Mouse (Mus musculus) hindbrain, postnatal 0 days (tissue): ENCODE measurements around the gene Ppfibp2. TPM values are rescaled to one million over a fixed set of nuclear protein-coding genes. Genes with fewer than 3 reads are reported as not detected.

Experiments used
- ATAC-seq: fragments of 200-750 bp; cut with Nextera tagmentation; 2 replicates; pipeline ENCODE4 v1.8.0; 2017; ENCODE audit warnings: mild to moderate bottlenecking, moderate TSS enrichment, moderate library complexity
- DNase-seq: peaks from one replicate; pipeline ENCODE4 v3.0.0-alpha.2; 2015; ENCODE audit warnings: low spot score
- H3K27ac ChIP-seq: fragments of 300-500 bp; sonication (generic); 2 replicates; pipeline ENCODE4 v1.5.1; 2014; ENCODE audit warnings: mild to moderate bottlenecking
- H3K27me3 ChIP-seq: fragments of 300-500 bp; sonication (generic); 2 replicates; pipeline ENCODE4 v1.6.1; 2014; ENCODE audit warnings: low read length, mixed read lengths; ENCODE audit not compliant: insufficient read depth
- H3K36me3 ChIP-seq: fragments of 300-500 bp; sonication (generic); 2 replicates; pipeline ENCODE4 v1.6.1; 2014; ENCODE audit warnings: low read length, mixed read lengths; ENCODE audit not compliant: insufficient read depth
- H3K4me1 ChIP-seq: fragments of 300-500 bp; sonication (generic); 2 replicates; pipeline ENCODE4 v1.6.1; 2014; ENCODE audit warnings: antibody characterized with exemption, low read length, mixed read lengths; ENCODE audit not compliant: insufficient read depth
- H3K4me2 ChIP-seq: fragments of 300-500 bp; sonication (generic); 2 replicates; pipeline ENCODE4 v1.6.1; 2014; ENCODE audit warnings: low read depth, mild to moderate bottlenecking, low read length, moderate library complexity, mixed read lengths
- H3K4me3 ChIP-seq: fragments of 300-500 bp; sonication (generic); 2 replicates; pipeline ENCODE4 v1.5.1; 2014; ENCODE audit warnings: low read length
- H3K9ac ChIP-seq: fragments of 300-500 bp; sonication (generic); replicated peaks from 2 replicates; pipeline ENCODE4 v1.6.1; 2014; ENCODE audit warnings: mild to moderate bottlenecking, low read length, moderate library complexity, mixed read lengths
- H3K9me3 ChIP-seq: fragments of 300-500 bp; sonication (generic); 2 replicates; pipeline ENCODE4 v1.6.1; 2016; ENCODE audit warnings: low read length, mixed read lengths
- CTCF ChIP-seq: IDR thresholded peaks from 2 replicates; pipeline ENCODE4 v1.5.1; 2016; ENCODE audit warnings: antibody characterized with exemption, control low read depth, low read depth
- WGBS: fragments of 180-500 bp; shearing (Covaris S2); extraction: QIAGEN DNeasy Blood & Tissue Kit; methylation state at CpG from one replicate; pipeline ENCODE4 v1.1.7; 2014; 5-methylcytosine and 5-hydroxymethylcytosine counted together
- polyA plus RNA-seq: library from polyadenylated mRNA; unstranded; fragments of >200 nt; fragmentation: Nextera tagmentation; extraction: Ambion mirVana; gene quantifications from 2 replicates; pipeline ENCODE4 v1.2.1, GENCODE M21; 2015
- total RNA-seq: library from RNA; depleted of rRNA; stranded (reverse); fragments of >200 nt; gene quantifications from 2 replicates; pipeline ENCODE4 v1.2.3, GENCODE M21; 2014

Gene Ppfibp2
- total and polyA plus RNA-seq, 2 experiments from 2014 or later: 2.3 to 3.4 TPM

DNA sequence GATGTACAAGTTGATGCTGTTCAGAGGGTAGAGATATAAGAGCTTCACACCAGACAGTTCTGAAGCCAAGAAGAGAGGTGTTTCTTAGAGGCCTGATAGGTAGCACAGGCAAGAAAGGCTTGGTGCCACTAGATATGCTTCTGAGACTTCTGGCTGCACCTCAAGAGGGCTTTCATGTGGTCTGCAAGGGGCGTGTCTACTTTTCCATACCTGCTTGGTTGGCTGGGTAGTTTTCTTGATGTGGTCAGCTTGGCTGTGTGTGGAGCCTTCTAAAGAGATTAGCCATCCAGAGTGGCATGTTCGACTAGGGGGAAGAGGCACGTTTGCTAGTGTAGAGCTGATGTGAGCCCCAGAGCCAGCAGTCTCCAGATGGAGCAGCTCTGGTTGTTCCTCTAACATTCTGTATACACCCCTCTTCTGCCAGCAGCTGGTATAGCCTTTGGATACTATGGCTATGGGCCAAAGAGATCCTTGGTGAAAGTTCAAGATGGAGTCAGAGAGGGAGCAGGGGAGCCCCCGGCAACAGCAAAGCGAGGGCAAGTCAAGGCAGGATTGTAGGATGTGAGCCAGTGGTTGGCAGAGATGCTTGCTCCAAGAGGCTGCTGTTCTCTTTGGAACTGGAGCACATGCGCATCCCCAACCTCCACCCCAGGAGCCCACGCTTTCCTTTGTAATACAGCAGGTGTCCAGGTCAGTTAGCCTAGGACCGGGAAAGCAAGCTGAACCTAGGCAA lies 64.3 kb downstream of the Ppfibp2 start:
- Histone ChIP-seq H3K36me3 (no peaks in the 10 kb centered on the region), H3K4me3 (no peak overlapping the region), H3K27ac (no peak overlapping the region), H3K4me2 (no peak overlapping the region), H3K27me3 (no peaks in the 10 kb centered on the region), H3K9me3 (no peaks in the 10 kb centered on the region), H3K9ac (no peak overlapping the region), H3K4me1 (0 out of 2 replicates have a peak, but pooled peaks cover 1% of the 10 kb centered on the region)
- DNase-seq (no peak), ATAC-seq (no peak)
- 61% methylated on average over 8 of the region's 8 CpGs for WGBS
- TF ChIP-seq CTCF: no peak; the same call in 1 of the 2 replicates

DNA sequence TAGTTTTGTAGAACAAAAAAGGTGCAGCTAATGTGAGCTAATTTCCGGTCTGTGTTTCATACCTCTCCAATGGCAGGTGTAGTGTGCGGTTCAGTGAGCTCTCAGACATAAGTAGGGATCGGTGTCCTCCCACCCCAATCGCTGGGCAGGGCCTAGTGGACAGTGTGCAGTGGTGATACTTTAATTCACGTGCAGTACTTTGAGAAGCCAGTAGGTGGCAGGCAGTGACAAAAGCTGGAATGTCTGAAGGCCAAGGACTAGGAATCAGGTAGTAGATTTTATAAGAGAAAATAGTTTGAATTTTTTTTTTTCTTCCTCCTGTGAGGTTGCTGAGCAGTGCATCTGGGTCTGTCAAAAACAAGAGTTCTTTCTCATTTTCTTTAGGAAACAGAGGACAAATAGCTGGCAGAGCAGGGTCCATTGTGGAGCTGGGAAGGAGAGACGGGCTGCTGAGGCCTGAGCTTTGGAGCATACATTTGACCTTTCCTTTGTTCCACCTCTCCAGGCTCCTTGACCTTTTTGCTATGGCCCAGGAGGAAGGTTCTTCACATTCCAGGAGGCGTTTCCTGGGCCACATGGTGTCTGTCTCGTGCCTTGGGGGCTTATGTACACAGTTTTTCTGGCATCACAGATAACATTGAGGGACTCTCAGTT lies 66.3 kb downstream of the Ppfibp2 start:
- TF ChIP-seq CTCF: peak; percentile 97
- H3K9me3 ChIP-seq: no peaks in the 10 kb centered on the region
- no peak overlapping the region for H3K9ac ChIP-seq
- 0 out of 2 replicates have a peak, but pooled peaks cover 8% of the 10 kb centered on the region for H3K4me1 ChIP-seq
- WGBS: 20% methylated on average over 8 of the region's 8 CpGs
- DNase-seq (peak; percentile 85), ATAC-seq (peak; percentile 81)
- no peak overlapping the region for H3K27ac ChIP-seq
- H3K36me3 ChIP-seq: no peaks in the 10 kb centered on the region
- no peak overlapping the region for H3K4me3 ChIP-seq
- no peaks in the 10 kb centered on the region for H3K27me3 ChIP-seq
- no peak overlapping the region for H3K4me2 ChIP-seq

DNA sequence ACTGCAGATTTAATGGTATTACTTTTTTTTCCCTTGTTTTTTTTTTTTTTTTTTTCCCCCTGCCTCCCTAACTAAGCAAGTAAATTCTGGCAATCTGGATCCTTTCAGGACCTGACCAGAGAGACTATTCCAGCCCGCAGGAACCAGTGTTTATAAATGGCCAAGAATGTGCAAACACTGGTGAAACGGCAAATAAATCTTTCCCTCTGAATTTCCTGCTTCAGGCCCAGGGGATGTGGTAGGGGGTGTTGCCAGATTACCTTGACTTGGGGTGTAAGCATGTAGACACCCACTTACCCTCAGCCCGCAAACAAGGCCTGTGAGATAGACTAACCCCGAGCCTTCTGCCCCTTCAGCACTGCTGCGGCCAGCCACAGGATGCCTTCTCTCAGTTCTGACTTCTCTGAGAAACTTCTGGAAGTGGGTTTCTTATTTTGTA lies 66.9 kb downstream of the Ppfibp2 start:
- DNase-seq: no peak
- ATAC-seq: no peak
- no peaks in the 10 kb centered on the region for H3K36me3 ChIP-seq
- no peak for TF ChIP-seq CTCF
- H3K4me3 ChIP-seq: no peak overlapping the region
- H3K9me3 ChIP-seq: no peaks in the 10 kb centered on the region
- peaks cover 9% of the 10 kb centered on the region; the same call in 1 of the 2 replicates for H3K4me1 ChIP-seq
- no peak overlapping the region for H3K4me2 ChIP-seq
- H3K27me3 ChIP-seq: no peaks in the 10 kb centered on the region
- WGBS: 65% methylated on average over 5 of the region's 5 CpGs
- no peak overlapping the region for H3K9ac ChIP-seq
- no peak overlapping the region for H3K27ac ChIP-seq

DNA sequence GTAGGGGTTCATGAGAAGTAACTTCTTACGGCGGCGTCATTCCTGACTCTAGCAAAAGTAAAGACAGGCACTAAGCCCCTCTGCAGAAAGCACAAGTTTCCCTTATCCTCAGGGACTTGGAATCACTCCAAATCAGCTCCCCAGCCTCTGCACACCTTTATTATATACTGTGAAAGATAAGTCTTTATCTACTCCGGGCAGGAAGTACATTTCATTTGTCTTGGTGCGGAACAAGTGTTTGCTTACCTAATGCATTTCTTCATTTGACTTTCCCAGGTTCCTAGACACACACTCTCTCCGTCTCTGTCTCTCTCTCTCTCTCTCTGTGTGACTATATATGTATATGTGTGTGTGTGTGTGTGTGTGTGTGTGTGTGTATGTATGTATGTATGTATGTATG lies 68.6 kb downstream of the Ppfibp2 start:
- no peak overlapping the region for H3K4me3 ChIP-seq
- no peak for TF ChIP-seq CTCF
- H3K9me3 ChIP-seq: no peaks in the 10 kb centered on the region
- no peak overlapping the region for H3K4me2 ChIP-seq
- no peak overlapping the region for H3K27ac ChIP-seq
- H3K4me1 ChIP-seq: peaks cover 10% of the 10 kb centered on the region; the same call in 1 of the 2 replicates
- no peak overlapping the region for H3K9ac ChIP-seq
- 87% methylated on average over 6 of the region's 6 CpGs for WGBS
- no peak for ATAC-seq
- no peak for DNase-seq
- no peaks in the 10 kb centered on the region for H3K27me3 ChIP-seq
- no peaks in the 10 kb centered on the region for H3K36me3 ChIP-seq

DNA sequence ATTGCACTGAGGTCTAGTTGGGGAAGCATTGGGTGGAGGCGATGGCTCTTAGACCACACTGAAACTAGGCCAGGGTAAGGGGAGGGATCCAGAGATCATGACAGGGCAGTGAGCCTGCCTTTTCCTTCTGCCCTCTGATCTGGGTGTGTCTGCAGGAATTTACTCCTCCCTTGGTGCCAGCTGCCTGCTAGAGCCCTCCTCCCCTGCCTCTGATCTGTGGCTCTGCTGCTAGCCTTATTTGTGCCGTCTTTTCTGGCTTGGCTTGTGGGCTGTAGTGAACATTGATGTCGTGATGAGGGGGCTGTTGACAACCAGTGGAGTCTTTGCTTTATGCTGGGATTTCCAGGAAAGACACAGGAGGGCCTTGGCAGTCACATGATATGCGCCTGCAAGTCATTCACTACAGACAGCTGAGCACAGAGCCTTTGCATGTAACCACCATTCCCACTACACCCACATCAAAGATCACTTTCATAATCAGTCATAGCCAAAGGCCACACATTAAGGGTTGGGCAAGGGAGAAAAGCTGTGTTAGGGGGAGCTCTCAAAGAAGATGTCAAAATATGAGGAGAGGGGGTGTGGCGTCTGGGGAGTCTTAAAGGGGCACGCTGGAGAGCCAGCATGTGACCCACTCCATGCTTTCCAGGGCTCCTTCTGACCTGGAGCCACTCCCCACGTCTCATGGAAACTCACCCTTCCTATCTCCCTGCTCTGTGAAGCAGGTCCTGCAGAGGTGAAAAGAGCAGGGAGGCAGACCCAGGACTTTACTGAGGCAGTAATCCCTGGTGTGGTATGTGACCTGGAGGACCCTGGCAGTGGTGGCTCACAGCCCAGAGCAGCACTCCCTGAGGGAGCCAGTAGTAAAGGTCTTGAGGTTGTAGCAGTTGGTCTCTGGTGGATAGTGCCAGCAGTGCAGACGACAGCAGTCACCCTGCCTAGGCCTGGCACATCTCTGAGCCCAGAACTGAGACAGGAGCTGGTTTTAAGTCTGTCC lies 69.4 kb downstream of the Ppfibp2 start:
- H3K27ac ChIP-seq: peak overlapping the region; percentile 72; the same call in 1 of the 2 replicates
- no peaks in the 10 kb centered on the region for H3K27me3 ChIP-seq
- no peaks in the 10 kb centered on the region for H3K9me3 ChIP-seq
- peaks cover 10% of the 10 kb centered on the region; the same call in 1 of the 2 replicates for H3K4me1 ChIP-seq
- no peak for TF ChIP-seq CTCF
- H3K4me3 ChIP-seq: no peak overlapping the region
- WGBS: 43% methylated on average over 8 of the region's 8 CpGs
- ATAC-seq (no peak), DNase-seq (peak; percentile 10)
- no peak overlapping the region for H3K4me2 ChIP-seq
- no peaks in the 10 kb centered on the region for H3K36me3 ChIP-seq
- no peak overlapping the region for H3K9ac ChIP-seq

DNA sequence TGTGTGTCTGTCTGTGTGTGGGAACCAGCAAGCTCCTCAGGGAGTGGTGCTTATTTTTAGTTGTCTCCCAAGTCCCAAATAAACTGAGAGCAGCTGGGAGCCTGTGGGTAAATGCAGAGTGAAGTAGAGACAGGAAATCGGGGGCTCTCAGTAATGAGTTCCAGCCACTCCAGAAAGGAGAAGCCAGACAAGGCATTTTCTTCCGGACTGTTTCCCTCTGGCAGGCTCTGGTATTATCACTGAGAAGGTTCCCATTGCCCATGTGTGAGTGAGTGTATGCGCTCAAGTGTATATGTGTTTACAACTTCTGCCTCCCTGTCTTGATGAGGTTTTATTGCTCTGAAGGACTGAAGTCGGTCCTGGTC lies 70.2 kb downstream of the Ppfibp2 start:
- Histone ChIP-seq H3K9ac (0 out of 2 replicates have a peak overlapping the region, but pooled peaks have one; percentile 40), H3K4me3 (no peak overlapping the region), H3K9me3 (no peaks in the 10 kb centered on the region), H3K36me3 (no peaks in the 10 kb centered on the region), H3K27me3 (no peaks in the 10 kb centered on the region), H3K4me1 (peaks cover 10% of the 10 kb centered on the region; the same call in 1 of the 2 replicates), H3K4me2 (peak overlapping the region; percentile 46), H3K27ac (peak overlapping the region; percentile 72; the same call in 1 of the 2 replicates)
- no peak for TF ChIP-seq CTCF
- WGBS: 33% methylated on average over 4 of the region's 4 CpGs
- ATAC-seq (no peak; the same call in 1 of the 2 replicates), DNase-seq (peak; percentile 8)
